Mouse (Mus musculus): ENCODE measurements around the gene Arid1b.

Arid1b gene

GRCm38 (mm10) chr17:5372951-5373350 is 378.8 kb downstream of the Arid1b start:
- DNase-seq (ENCODE audit: low read depth, low spot score) = no peak

- DNase-seq (ENCODE audit: low read depth, low spot score) = no peak
Observed at GRCm38 (mm10) chr17:5377151-5377929, 383.2 kb downstream of the Arid1b start.

- DNase-seq (ENCODE audit: low read depth, low spot score) = no peak
Observed at GRCm38 (mm10) chr17:5377930-5378310, 383.8 kb downstream of the Arid1b start.

- no peak for DNase-seq (ENCODE audit: low read depth, low spot score)
Observed at GRCm38 (mm10) chr17:5385694-5386093, 391.6 kb downstream of the Arid1b start.

GRCm38 (mm10) chr17:5386885-5387545 is 392.9 kb downstream of the Arid1b start:
- no peak for DNase-seq (ENCODE audit: low read depth, low spot score)

- no peak for DNase-seq (ENCODE audit: low read depth, low spot score)
Observed at GRCm38 (mm10) chr17:5388351-5388750, 394.2 kb downstream of the Arid1b start.

- DNase-seq (ENCODE audit: low read depth, low spot score) = no peak
Observed at GRCm38 (mm10) chr17:5390682-5391081, 396.6 kb downstream of the Arid1b start.

- DNase-seq (ENCODE audit: low read depth, low spot score) = no peak
Observed at GRCm38 (mm10) chr17:5395454-5396205, 401.5 kb downstream of the Arid1b start.

- DNase-seq (ENCODE audit: low read depth, low spot score) = no peak
Observed at GRCm38 (mm10) chr17:5396213-5396612, 402.1 kb downstream of the Arid1b start.
